Mouse (Mus musculus) heart, postnatal 0 days (tissue): ENCODE data around the gene Snx6. TPM values are rescaled to one million over a fixed set of nuclear protein-coding genes. Genes with fewer than 3 reads are reported as not detected.
"Not testable (repeated sequence)": the region's sequence is repeated elsewhere in the genome, so short reads cannot be mapped to it uniquely, and the experiment has no call there.

Experiments used
- ATAC-seq: fragments of 200-750 bp; cut with Nextera tagmentation; 2 replicates; pipeline ENCODE4 v1.8.0; 2017; ENCODE audit warnings: low read depth, moderate number of reproducible peaks, moderate library complexity; ENCODE audit not compliant: insufficient read depth
- DNase-seq: peaks from one replicate; pipeline ENCODE4 v3.0.0-alpha.2; 2016; ENCODE audit warnings: low spot score
- H3K27ac ChIP-seq: fragments of 300-500 bp; sonication (generic); 2 replicates; pipeline ENCODE4 v1.5.1; 2014; ENCODE audit warnings: low read depth, mild to moderate bottlenecking
- H3K27me3 ChIP-seq: fragments of 300-500 bp; sonication (generic); 2 replicates; pipeline ENCODE4 v1.6.1; 2014; ENCODE audit warnings: low read length, mixed read lengths; ENCODE audit not compliant: control insufficient read depth, insufficient read depth
- H3K36me3 ChIP-seq: fragments of 300-500 bp; sonication (generic); replicated peaks from 2 replicates; pipeline ENCODE4 v1.6.1; 2014; ENCODE audit warnings: low read length, mixed read lengths; ENCODE audit not compliant: control insufficient read depth, insufficient read depth
- H3K4me1 ChIP-seq: fragments of 300-500 bp; sonication (generic); 2 replicates; pipeline ENCODE4 v1.6.1; 2014; ENCODE audit warnings: antibody characterized with exemption; ENCODE audit not compliant: control insufficient read depth, insufficient read depth
- H3K4me2 ChIP-seq: fragments of 300-500 bp; sonication (generic); 2 replicates; pipeline ENCODE4 v1.6.1; 2014; ENCODE audit warnings: low read depth, mild to moderate bottlenecking, low read length, moderate library complexity
- H3K4me3 ChIP-seq: fragments of 300-500 bp; sonication (generic); 2 replicates; pipeline ENCODE4 v1.5.1; 2014; ENCODE audit warnings: low read depth, low read length
- H3K9ac ChIP-seq: fragments of 300-500 bp; sonication (generic); replicated peaks from 2 replicates; pipeline ENCODE4 v1.6.1; 2014; ENCODE audit warnings: low read depth, low read length, mixed read lengths
- H3K9me3 ChIP-seq: fragments of 300-500 bp; sonication (generic); replicated peaks from 2 replicates; pipeline ENCODE4 v1.6.1; 2016; ENCODE audit warnings: low read length; ENCODE audit not compliant: control insufficient read depth
- CTCF ChIP-seq: IDR thresholded peaks from 2 replicates; pipeline ENCODE4 v1.5.1; 2016; ENCODE audit warnings: antibody characterized with exemption, control low read depth, low read depth
- EP300 ChIP-seq: IDR thresholded peaks from 2 replicates; pipeline ENCODE4 v1.6.1; 2016; ENCODE audit warnings: antibody characterized with exemption, low read depth
- WGBS: fragments of 180-500 bp; shearing (Covaris S2); extraction: QIAGEN DNeasy Blood & Tissue Kit; methylation state at CpG from one replicate; pipeline ENCODE4 v1.1.7; 2014; 5-methylcytosine and 5-hydroxymethylcytosine counted together
- polyA plus RNA-seq: library from polyadenylated mRNA; unstranded; fragments of >200 nt; fragmentation: Nextera tagmentation; extraction: Ambion mirVana; gene quantifications from 2 replicates; pipeline ENCODE4 v1.2.1, GENCODE M21; 2015
- total RNA-seq: library from RNA; depleted of rRNA; stranded (reverse); fragments of >200 nt; gene quantifications from 2 replicates; pipeline ENCODE4 v1.2.3, GENCODE M21; 2014; ENCODE audit warnings: low replicate concordance

Gene Snx6
- total and polyA plus RNA-seq, 2 experiments from 2014 or later = 59.1 to 100 TPM

- TF ChIP-seq EP300 (no peak), CTCF (no peak)
- 40% methylated on average over 18 of the region's 18 CpGs for WGBS
- no peaks in the 10 kb centered on the region for H3K36me3 ChIP-seq
- ATAC-seq (0 out of 2 replicates have a peak, but pooled peaks have one; percentile 15), DNase-seq (no peak)
- H3K27ac ChIP-seq = peak overlapping the region; percentile 91
- no peaks in the 10 kb centered on the region for H3K27me3 ChIP-seq
- H3K4me3 ChIP-seq = no peak overlapping the region
- H3K4me1 ChIP-seq = peaks cover 10% of the 10 kb centered on the region; the same call in 1 of the 2 replicates
- H3K9me3 ChIP-seq = no peaks in the 10 kb centered on the region
- H3K4me2 ChIP-seq = peak overlapping the region; percentile 51
- no peak overlapping the region for H3K9ac ChIP-seq
These were observed 40.4 kb upstream of the Snx6 start for GRCm38 (mm10) chr12:54835608-54836570.

- Histone ChIP-seq H3K36me3 (no peaks in the 10 kb centered on the region), H3K27ac (peak overlapping the region; percentile 91), H3K4me3 (peak overlapping the region; percentile 32), H3K27me3 (no peaks in the 10 kb centered on the region), H3K9me3 (no peaks in the 10 kb centered on the region), H3K4me1 (peaks cover 10% of the 10 kb centered on the region; the same call in 1 of the 2 replicates), H3K4me2 (peak overlapping the region; percentile 51), H3K9ac (no peak overlapping the region)
- peak; percentile 92 for ATAC-seq
- TF ChIP-seq EP300 (no peak), CTCF (no peak)
- 2% methylated on average over 11 of the region's 11 CpGs for WGBS
- DNase-seq = peak; percentile 89
These were observed 39.5 kb upstream of the Snx6 start for GRCm38 (mm10) chr12:54834925-54835447.

- H3K4me2 ChIP-seq = peak overlapping the region; percentile 15; the same call in 1 of the 2 replicates
- 26% methylated on average over 9 of the region's 9 CpGs for WGBS
- no peaks in the 10 kb centered on the region for H3K36me3 ChIP-seq
- peak overlapping the region; percentile 81 for H3K27ac ChIP-seq
- TF ChIP-seq CTCF (no peak), EP300 (no peak)
- H3K4me1 ChIP-seq = peaks cover 10% of the 10 kb centered on the region; the same call in 1 of the 2 replicates
- H3K9ac ChIP-seq = no peak overlapping the region
- no peak for DNase-seq
- no peaks in the 10 kb centered on the region for H3K27me3 ChIP-seq
- ATAC-seq = no peak
- H3K4me3 ChIP-seq = no peak overlapping the region
- H3K9me3 ChIP-seq = no peaks in the 10 kb centered on the region
These were observed 38.4 kb upstream of the Snx6 start for GRCm38 (mm10) chr12:54833856-54834399.

- not testable (repeated sequence) for H3K9ac ChIP-seq, H3K4me3 ChIP-seq, H3K27ac ChIP-seq, H3K36me3 ChIP-seq, H3K9me3 ChIP-seq, H3K27me3 ChIP-seq, H3K4me1 ChIP-seq, DNase-seq, H3K4me2 ChIP-seq, ATAC-seq
- WGBS = 57% methylated on average over 1 of the region's 1 CpGs
These were observed 36.4 kb upstream of the Snx6 start for GRCm38 (mm10) chr12:54831927-54832326.

GRCm38 (mm10) chr12:54830574-54830973 lies 35.1 kb upstream of the Snx6 start:
- Histone ChIP-seq H3K27me3 (no peaks in the 10 kb centered on the region), H3K4me1 (peaks cover 10% of the 10 kb centered on the region; the same call in 1 of the 2 replicates), H3K4me3 (no peak overlapping the region), H3K27ac (no peak overlapping the region), H3K36me3 (no peaks in the 10 kb centered on the region), H3K4me2 (no peak overlapping the region), H3K9ac (no peak overlapping the region), H3K9me3 (no peaks in the 10 kb centered on the region)
- TF ChIP-seq CTCF (peak; percentile 93), EP300 (no peak)
- peak; percentile 79 for DNase-seq
- ATAC-seq = peak; percentile 45; the same call in 1 of the 2 replicates
- 4% methylated on average over 6 of the region's 6 CpGs for WGBS
